Mouse (Mus musculus): ENCODE results near the gene Slc30a3.
"Not testable (repeated sequence)": the region's sequence is repeated elsewhere in the genome, so short reads cannot be mapped to it uniquely, and the experiment has no call there.

The Slc30a3 gene

DNA sequence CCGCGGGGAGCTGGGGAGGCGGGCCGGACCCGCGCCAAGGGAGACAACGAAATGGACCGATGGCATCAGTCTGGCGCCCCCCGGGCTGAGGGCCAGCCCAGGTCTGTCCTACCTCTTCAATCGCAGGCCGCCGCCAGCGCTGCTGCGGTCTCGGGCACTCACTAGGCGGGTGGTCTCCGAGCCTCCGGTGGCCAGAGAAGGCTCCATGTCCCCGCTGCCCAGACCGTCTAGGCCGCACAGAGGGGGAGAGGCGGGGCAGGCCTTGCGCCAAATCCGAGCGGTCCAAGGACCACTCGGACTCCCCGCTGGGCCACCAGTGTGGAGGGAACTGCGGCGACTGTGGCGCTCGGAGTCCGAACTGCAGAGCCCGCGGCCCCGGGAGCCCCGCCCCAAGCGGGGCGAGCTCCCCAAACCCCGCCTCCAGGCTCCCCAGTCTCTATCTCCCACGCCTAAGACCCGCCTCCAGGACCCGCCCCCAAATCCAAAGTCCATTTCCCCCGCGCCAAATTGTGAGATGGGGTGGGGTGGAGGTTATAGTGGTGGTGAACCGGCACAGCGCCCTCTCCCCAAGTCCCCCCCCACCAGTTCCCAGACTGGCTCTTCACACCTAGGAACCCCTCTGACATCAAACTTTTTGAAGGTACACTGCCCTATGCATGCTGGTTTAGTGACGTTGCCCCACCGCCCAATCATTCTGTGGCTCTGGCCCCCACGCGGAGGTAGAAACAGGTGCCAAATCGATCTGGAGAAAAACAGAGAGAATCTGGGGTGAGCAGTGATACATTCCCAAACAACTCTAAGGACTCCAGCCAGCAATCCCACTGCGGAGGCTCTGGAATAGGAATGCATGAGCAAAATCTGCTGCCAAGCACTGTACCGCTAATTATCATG, 14.6 kb downstream of the Slc30a3 start:
- DNase-seq (ENCODE audit: low spot score) = peak; percentile 39

DNA sequence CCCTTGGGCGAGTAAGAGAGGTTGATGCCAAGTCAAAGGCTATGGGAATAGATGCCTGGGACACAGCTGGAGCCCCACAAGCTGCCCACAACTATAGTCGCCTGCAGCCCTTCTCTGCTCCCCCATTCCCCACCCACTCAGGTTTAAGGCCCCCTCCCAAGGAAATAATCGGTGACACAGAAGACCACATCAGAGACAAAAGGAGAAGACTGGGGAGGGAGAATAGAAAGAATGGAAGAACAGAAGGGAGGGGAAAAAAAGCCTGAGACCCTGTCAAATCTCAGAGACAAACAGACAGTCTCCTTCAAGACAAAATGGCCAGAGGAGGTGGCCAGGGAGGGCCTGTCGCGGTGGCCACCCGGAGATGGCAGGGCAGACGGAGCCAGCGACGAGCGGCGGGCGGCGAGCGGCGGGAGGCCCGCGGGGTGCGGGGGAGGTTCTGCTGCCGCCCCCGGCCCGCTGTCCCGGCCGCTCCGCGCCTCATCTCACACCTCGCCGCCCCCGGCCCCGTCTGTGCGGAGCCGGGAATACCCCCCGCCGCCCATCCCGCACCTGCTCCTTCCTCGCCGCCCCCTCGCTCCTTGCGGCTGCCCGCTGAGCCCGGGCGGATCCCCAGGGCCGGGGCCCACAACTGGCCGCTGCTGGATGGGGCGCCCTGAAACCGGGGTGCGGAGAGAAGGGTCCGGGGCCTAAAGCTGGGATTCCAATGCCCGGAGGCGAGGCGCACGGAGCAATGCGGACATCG, 15.6 kb downstream of the Slc30a3 start:
- DNase-seq (ENCODE audit: low spot score) = no peak

GRCm38 (mm10) chr5:31087131-31087530, 20.9 kb downstream of the Slc30a3 start:
- DNase-seq (ENCODE audit: low spot score) = no peak

- DNase-seq (ENCODE audit: low spot score) = no peak
Observed at GRCm38 (mm10) chr5:31086606-31087005, 21.4 kb downstream of the Slc30a3 start.

- no peak for DNase-seq (ENCODE audit: low spot score)
Observed at GRCm38 (mm10) chr5:31083949-31084348, 24.1 kb downstream of the Slc30a3 start.

- peak; percentile 46 for DNase-seq (ENCODE audit: low spot score)
Observed at GRCm38 (mm10) chr5:31082935-31083625, 25.0 kb downstream of the Slc30a3 start.

- DNase-seq (ENCODE audit: low spot score) = peak; percentile 70
Observed at GRCm38 (mm10) chr5:31082355-31082754, 25.7 kb downstream of the Slc30a3 start.

GRCm38 (mm10) chr5:31081386-31081785, 26.7 kb downstream of the Slc30a3 start:
- peak; percentile 36 for DNase-seq (ENCODE audit: low spot score)

DNA sequence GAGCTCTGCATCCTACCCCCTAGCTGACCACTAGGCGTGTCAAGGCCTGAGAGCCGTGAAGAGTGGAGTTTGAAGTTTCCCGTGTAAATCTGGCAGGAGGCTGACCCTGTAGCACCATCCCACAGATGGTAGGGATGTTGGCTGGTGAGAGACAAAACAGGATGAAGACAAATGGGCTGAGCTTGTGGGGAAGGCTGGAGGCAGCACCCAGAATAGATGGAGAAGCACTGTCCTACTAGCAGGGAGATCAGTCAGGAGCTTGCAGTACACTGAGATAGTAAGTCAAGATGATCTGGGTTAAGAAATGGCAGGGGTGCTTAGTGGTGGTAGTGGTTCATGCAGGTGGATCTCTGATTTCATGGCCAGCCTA, 27.3 kb downstream of the Slc30a3 start:
- no peak for DNase-seq (ENCODE audit: low spot score)

- no peak for DNase-seq (ENCODE audit: low spot score)
Observed at GRCm38 (mm10) chr5:31080059-31080794, 27.8 kb downstream of the Slc30a3 start.

GRCm38 (mm10) chr5:31076346-31076745, 31.7 kb downstream of the Slc30a3 start:
- DNase-seq (ENCODE audit: low spot score) = no peak

- no peak for DNase-seq (ENCODE audit: low spot score)
Observed at GRCm38 (mm10) chr5:31073176-31073575, 34.9 kb downstream of the Slc30a3 start.

DNA sequence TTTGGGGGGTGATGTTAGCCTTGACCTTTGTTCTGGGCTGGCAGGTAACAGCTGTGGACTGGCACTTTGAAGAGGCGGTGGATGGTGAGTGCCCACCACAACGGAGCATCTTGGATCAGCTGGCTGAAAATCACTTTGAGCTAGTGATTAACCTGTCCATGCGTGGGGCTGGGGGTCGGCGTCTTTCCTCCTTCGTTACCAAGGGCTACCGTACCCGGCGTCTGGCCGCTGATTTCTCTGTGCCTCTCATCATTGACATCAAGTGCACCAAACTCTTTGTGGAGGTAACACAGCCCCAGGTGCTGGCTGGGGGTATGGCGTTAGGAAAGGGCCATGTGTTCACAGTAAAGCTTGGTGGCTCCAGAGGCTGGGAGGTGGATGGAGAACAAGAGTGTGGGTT, 36.2 kb downstream of the Slc30a3 start:
- DNase-seq (ENCODE audit: low spot score) = no peak

- DNase-seq (ENCODE audit: low spot score) = no peak
Observed at GRCm38 (mm10) chr5:31071059-31071458, 37.0 kb downstream of the Slc30a3 start.

- no peak for DNase-seq (ENCODE audit: low spot score)
Observed at GRCm38 (mm10) chr5:31069810-31070209, 38.2 kb downstream of the Slc30a3 start.

DNA sequence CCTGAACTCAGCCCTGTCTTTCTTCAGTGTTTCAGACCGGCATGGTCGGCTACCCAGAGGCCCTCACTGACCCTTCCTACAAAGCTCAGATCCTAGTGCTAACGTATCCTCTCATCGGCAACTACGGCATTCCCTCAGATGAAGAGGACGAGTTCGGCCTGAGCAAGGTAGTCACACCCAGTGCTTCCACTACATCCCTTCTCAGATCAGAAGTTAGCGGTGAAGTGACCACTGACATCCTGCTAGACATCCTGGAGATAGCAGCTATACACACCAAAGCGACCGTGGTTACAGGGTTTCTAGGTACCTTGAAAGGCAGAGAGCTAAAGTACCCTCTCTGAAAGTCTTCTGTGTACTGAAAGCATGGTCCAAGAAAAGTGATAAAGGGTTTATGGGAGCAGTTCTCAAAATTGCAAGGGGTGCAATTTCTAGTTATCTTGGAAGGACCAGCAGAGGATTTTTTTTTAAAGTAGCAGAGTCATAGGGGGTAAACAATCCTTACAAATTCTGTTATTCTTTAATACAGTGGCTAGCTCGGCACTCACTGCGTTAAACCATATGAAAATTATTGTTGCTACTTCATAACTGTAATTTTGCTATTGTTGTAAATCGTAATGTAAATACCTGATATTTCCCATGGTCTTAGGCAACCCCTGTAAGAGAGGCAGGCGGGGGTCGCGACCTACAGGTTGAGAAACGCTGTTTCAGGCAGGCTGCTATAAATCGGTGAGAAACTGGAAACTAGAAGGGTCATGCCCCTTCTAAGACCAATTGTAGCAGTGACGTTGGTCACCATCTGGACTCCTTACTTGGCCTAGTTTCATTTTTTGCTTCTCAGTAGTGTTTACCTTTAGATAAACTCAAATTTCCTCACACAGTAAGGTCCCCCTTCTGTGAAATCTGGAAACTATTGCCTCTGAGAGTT, 52.6 kb downstream of the Slc30a3 start:
- DNase-seq (ENCODE audit: low spot score) = no peak

- DNase-seq (ENCODE audit: low spot score) = peak; percentile 92
Observed at GRCm38 (mm10) chr5:31054261-31055215, 53.5 kb downstream of the Slc30a3 start, which contains the start of gene Cad. TSS of gene Cad (plus strand) at chr5:31054780.

DNA sequence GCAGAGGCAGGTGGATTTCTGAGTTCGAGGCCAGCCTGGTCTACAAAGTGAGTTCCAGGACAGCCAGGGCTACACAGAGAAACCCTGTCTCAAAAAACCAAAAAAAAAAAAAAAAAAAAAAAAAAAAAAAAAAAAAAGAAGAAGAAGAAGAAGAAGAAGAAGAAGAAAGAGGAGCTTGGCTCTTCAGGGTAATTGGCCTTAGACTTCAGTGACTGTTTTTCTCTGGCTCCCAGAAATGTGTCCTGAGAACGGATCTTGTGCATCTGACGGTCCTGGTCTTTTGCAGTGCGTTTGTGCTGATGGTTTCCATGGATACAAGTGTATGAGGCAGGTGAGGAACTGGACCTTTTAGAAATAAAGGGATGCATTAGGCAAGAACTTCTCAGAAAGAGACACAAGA, 54.3 kb downstream of the Slc30a3 start:
- not testable (repeated sequence) for DNase-seq (ENCODE audit: low spot score)

DNA sequence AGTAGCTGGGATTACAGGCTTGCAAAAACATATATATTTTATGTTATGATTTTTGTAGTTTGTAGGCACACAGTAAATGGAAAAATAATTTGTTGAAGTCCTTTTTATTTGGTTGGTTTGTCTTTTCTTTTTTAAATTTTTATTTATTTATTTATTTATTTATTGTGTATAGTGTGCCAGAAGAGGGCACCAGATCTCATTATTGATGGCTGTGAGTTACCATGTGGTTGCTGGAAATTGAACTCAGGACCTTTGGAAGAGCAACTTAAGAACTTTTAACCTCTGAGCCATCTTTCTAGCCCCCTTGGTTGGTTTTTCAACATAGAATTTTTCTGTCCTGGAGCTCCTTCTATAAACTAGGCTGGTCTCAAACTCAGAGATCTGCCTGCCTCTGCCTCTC, 57.6 kb downstream of the Slc30a3 start:
- DNase-seq (ENCODE audit: low spot score) = no peak
